Mouse (Mus musculus) liver, adult 2 months (tissue): ENCODE measurements at regions not wholly inside any gene's neighbourhood (a gene's known extent, or its start where the extent isn't known, plus 50 kb on each side); places are given as distances from the start of the nearest gene placed in this dataset.

Experiments used
- DNase-seq: peaks from one replicate; pipeline ENCODE4 v3.0.0-alpha.2; 2011; ENCODE audit warnings: low read depth, low spot score; ENCODE audit errors: extremely low read depth
- H3K27ac ChIP-seq: fragments of 200-500 bp; replicated peaks from 2 replicates; pipeline ENCODE4 v1.5.1; 2012; ENCODE audit warnings: low read depth, mild to moderate bottlenecking, control low read depth, inconsistent platforms, low read length; ENCODE audit not compliant: insufficient read depth
- H3K27me3 ChIP-seq: fragments of 200-500 bp; 2 replicates; pipeline ENCODE4 v1.6.1; 2012; ENCODE audit warnings: mild to moderate bottlenecking, moderate library complexity, low read length, inconsistent platforms; ENCODE audit not compliant: control insufficient read depth, insufficient read depth
- H3K36me3 ChIP-seq: fragments of 200-500 bp; 2 replicates; pipeline ENCODE4 v1.6.1; 2012; ENCODE audit warnings: low read length, inconsistent platforms; ENCODE audit not compliant: control insufficient read depth, insufficient read depth
- H3K4me1 ChIP-seq: fragments of 200-500 bp; 2 replicates; pipeline ENCODE4 v1.6.1; 2011; ENCODE audit warnings: low read length; ENCODE audit not compliant: control insufficient read depth, insufficient read depth
- H3K4me3 ChIP-seq: fragments of 200-500 bp; 2 replicates; pipeline ENCODE4 v1.5.1; 2011; ENCODE audit warnings: low read depth, mild to moderate bottlenecking, control low read depth, low read length, moderate library complexity; ENCODE audit not compliant: insufficient read depth
- H3K79me2 ChIP-seq: fragments of 200-500 bp; 2 replicates; pipeline ENCODE4 v1.6.1; 2012; ENCODE audit warnings: inconsistent platforms, mild to moderate bottlenecking, low read length, moderate library complexity; ENCODE audit not compliant: control insufficient read depth, insufficient read depth
- H3K9ac ChIP-seq: fragments of 200-500 bp; 2 replicates; pipeline ENCODE4 v1.6.1; 2012; ENCODE audit warnings: low read depth, mild to moderate bottlenecking, control low read depth, inconsistent platforms, low read length
- CTCF ChIP-seq: fragments of 200-500 bp; IDR thresholded peaks from 2 replicates; pipeline ENCODE4 v1.5.1; 2011; ENCODE audit warnings: low read depth, low read length, control low read depth
- POLR2A ChIP-seq: fragments of 200-500 bp; IDR thresholded peaks from 2 replicates; pipeline ENCODE4 v1.6.1; 2011; ENCODE audit warnings: low read length, control low read depth; ENCODE audit not compliant: insufficient read depth; ENCODE audit errors: extremely low read depth
- WGBS: fragments of 180-500 bp; shearing (Covaris S2); methylation state at CpG from one replicate; pipeline ENCODE4 v1.1.7; 2018; 5-methylcytosine and 5-hydroxymethylcytosine counted together

GRCm38 (mm10) chr2:160000449-160000848 is 333.5 kb downstream of the Gm826 start:
- peak; percentile 25 for DNase-seq
- Histone ChIP-seq H3K27me3 (no peaks in the 10 kb centered on the region), H3K4me1 (no peaks in the 10 kb centered on the region), H3K36me3 (no peaks in the 10 kb centered on the region), H3K79me2 (no peaks in the 10 kb centered on the region), H3K9ac (no peak overlapping the region), H3K4me3 (no peak overlapping the region), H3K27ac (no peak overlapping the region)
- WGBS: 69% methylated on average over 4 of the region's 4 CpGs
- peak; percentile 28; the same call in 1 of the 2 replicates for TF ChIP-seq CTCF
- no peak for TF ChIP-seq POLR2A

DNA sequence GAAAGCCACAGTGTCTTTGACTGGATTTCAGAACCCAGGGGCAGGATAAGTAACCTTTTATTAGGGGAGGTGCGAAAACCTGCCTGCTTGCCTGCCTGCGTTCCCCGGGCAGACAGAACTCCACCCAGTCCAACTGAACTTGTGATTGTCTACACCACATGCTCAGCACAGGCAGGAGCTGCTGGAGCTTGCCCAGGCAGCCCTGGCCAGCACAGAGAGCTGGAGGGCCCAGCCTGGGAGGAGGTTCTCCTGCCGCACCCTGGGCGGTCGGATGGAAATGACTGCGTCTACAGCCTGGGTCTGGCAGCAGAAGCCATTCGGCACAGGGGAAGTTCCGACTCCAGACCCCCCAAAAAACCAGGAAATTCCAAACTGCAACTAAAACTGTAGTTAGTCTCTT is 336.6 kb downstream of the Gm826 start:
- Histone ChIP-seq H3K36me3 (no peaks in the 10 kb centered on the region), H3K9ac (no peak overlapping the region), H3K27ac (no peak overlapping the region), H3K4me1 (no peaks in the 10 kb centered on the region), H3K4me3 (no peak overlapping the region), H3K79me2 (no peaks in the 10 kb centered on the region), H3K27me3 (no peaks in the 10 kb centered on the region)
- DNase-seq: no peak
- WGBS: 86% methylated on average over 9 of the region's 9 CpGs
- TF ChIP-seq POLR2A (no peak), CTCF (no peak)

- H3K27me3 ChIP-seq: no peaks in the 10 kb centered on the region
- no peak for TF ChIP-seq CTCF
- TF ChIP-seq POLR2A: no peak
- H3K9ac ChIP-seq: no peak overlapping the region
- H3K27ac ChIP-seq: no peak overlapping the region
- no peaks in the 10 kb centered on the region for H3K79me2 ChIP-seq
- H3K4me1 ChIP-seq: no peaks in the 10 kb centered on the region
- no peaks in the 10 kb centered on the region for H3K36me3 ChIP-seq
- no peak overlapping the region for H3K4me3 ChIP-seq
- no peak for DNase-seq
- 81% methylated on average over 3 of the region's 3 CpGs for WGBS
Observed at GRCm38 (mm10) chr2:159994490-159994889, 339.5 kb downstream of the Gm826 start.

GRCm38 (mm10) chr2:159986719-159987118 is 347.2 kb downstream of the Gm826 start:
- no peak for DNase-seq
- Histone ChIP-seq H3K79me2 (no peaks in the 10 kb centered on the region), H3K4me3 (no peak overlapping the region), H3K27ac (no peak overlapping the region), H3K9ac (no peak overlapping the region), H3K36me3 (no peaks in the 10 kb centered on the region), H3K4me1 (no peaks in the 10 kb centered on the region), H3K27me3 (no peaks in the 10 kb centered on the region)
- WGBS: 93% methylated on average over 7 of the region's 7 CpGs
- TF ChIP-seq CTCF (no peak), POLR2A (no peak)

GRCm38 (mm10) chr2:159981694-159982093 is 352.3 kb downstream of the Gm826 start:
- Histone ChIP-seq H3K27ac (no peak overlapping the region), H3K36me3 (no peaks in the 10 kb centered on the region), H3K79me2 (no peaks in the 10 kb centered on the region), H3K9ac (no peak overlapping the region), H3K4me3 (no peak overlapping the region), H3K4me1 (no peaks in the 10 kb centered on the region), H3K27me3 (no peaks in the 10 kb centered on the region)
- no peak for TF ChIP-seq CTCF
- no peak for TF ChIP-seq POLR2A
- DNase-seq: no peak
- 89% methylated on average over 3 of the region's 3 CpGs for WGBS

DNA sequence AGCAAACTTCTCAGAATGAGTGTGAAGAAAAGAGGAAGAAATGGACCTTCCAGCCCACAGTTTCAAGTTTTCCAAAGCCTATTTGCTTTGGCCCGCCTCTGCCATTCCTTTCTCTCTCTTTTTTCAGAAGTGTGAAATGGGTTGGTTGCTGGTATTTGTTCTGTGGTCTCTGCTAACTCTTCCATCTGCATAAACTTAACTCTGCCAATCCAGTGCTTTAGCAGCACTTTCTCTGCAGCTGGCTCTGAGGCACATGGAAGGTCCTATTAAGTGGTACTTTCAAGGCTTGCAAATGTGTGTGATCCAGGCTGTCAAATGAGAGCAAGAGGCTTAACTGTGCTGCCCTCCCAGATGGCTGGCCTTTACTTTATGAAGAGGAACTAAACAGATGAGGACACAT is 383.6 kb downstream of the Gm826 start:
- Histone ChIP-seq H3K4me3 (no peak overlapping the region), H3K27ac (no peak overlapping the region), H3K27me3 (no peaks in the 10 kb centered on the region), H3K36me3 (no peaks in the 10 kb centered on the region), H3K9ac (no peak overlapping the region), H3K4me1 (no peaks in the 10 kb centered on the region), H3K79me2 (no peaks in the 10 kb centered on the region)
- TF ChIP-seq POLR2A: no peak
- TF ChIP-seq CTCF: no peak
- 35% methylated on average over 1 of the region's 1 CpGs for WGBS
- DNase-seq: no peak
